11 mouse cellular contexts compared by ENCODE assay signal in the genomic region with DNA sequence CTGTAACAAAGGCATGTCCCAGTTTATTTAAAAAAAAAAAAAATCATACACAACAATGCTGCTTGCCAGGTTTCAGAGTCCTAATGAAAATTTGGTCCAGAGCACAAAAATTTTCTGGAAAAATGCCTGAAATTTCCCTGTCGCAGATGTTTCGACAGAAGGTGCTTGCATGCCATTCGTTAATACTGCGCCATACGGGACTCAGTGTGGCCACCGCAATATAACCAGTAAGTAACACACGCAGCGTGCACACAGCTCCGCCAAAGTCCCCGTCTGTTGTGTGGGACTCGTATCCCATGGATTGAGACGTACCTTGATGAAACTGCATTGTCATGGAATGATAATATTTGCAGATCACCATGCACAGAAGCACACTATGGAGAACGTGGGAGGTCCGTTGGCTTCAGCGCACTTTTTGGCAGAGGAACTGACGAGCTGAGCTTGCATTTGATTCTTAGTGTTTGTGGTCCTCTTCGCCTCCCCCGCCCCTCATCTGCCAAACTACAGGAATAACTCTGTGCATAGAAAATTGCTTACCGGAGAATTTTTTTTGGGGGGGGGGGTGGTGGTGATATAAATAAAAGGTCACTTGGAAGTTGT.
DNase-seq lines count a peak whose midpoint lies in the region; ATAC-seq and TF ChIP-seq lines count a peak whose summit lies in the region.
"Had no signal": no experiment of that assay in that cellular context is flagged by ENCODE, and none has a peak within 500 bp of the region (broad histone marks: within the 10 kb centered on the region; RNA-seq: fewer than 3 reads in every experiment).

No protein-coding gene starts in this region.

- no peaks in the 10 kb centered on the region for H3K9me3 ChIP-seq in liver, postnatal 0 days (ENCODE audit: low read length)
- H3K9me3 ChIP-seq: limb, embryonic 15.5 days had no signal

- no peak overlapping the region for H3K27ac ChIP-seq in testis, adult 2 months (ENCODE audit: control insufficient read depth, insufficient read depth, low read depth, low read length)
- no peak overlapping the region for H3K27ac ChIP-seq in liver, postnatal 0 days (ENCODE audit: low read depth)
- H3K27ac ChIP-seq: limb, embryonic 15.5 days had no signal

- TF ChIP-seq EP300 in liver, postnatal 0 days (IDR thresholded peaks at IDR 0.05; ENCODE audit: low read depth) = no peak

- H3K4me2 ChIP-seq in liver, postnatal 0 days (ENCODE audit: low read depth, low read length) = no peak overlapping the region
- H3K4me2 ChIP-seq: limb, embryonic 15.5 days had no signal

- WGBS in liver, postnatal 0 days (ENCODE audit: insufficient replicate concordance) = 81% methylated on average over 19 of the region's 19 CpGs

- H3K4me3 ChIP-seq in testis, adult 2 months (ENCODE audit: control insufficient read depth, low read depth, low read length) = peak overlapping the region; percentile 36; the same call in 1 of the 2 replicates
- no peak overlapping the region for H3K4me3 ChIP-seq in liver, postnatal 0 days (ENCODE audit: low read depth, low read length)
- H3K4me3 ChIP-seq: limb, embryonic 15.5 days had no signal

- DNase-seq in testis, postnatal 14 days (ENCODE audit: low spot score) = no peak
- DNase-seq in cerebellum, postnatal 36 days = peak; percentile 88 to 95
- peak; percentile 70 to 77 for DNase-seq in layer of hippocampus, postnatal 36 days
- DNase-seq in liver, postnatal 0 days = no peak
- no peak for DNase-seq in gastrocnemius, postnatal 4 days (ENCODE audit: low spot score in 2 of 2)
- DNase-seq in heart, postnatal 14 days = no peak
- DNase-seq: spleen, adult 18-20 months had no signal

- no peak overlapping the region for H3K9ac ChIP-seq in liver, postnatal 0 days (replicated peaks)
- H3K9ac ChIP-seq: limb, embryonic 15.5 days had no signal

- no peak for ATAC-seq in liver, postnatal 0 days
- ATAC-seq: intestine, embryonic 16.5 days; Patski had no signal

- no peaks in the 10 kb centered on the region for H3K36me3 ChIP-seq in testis, adult 2 months (ENCODE audit: control insufficient read depth, insufficient read depth, low read length)
- no peaks in the 10 kb centered on the region for H3K36me3 ChIP-seq in liver, postnatal 0 days (replicated peaks; ENCODE audit: insufficient read depth, low read length)
- H3K36me3 ChIP-seq: limb, embryonic 15.5 days had no signal

- no peak for TF ChIP-seq CTCF in testis, adult 2 months (IDR thresholded peaks at IDR 0.05; ENCODE audit: control insufficient read depth, insufficient read depth, insufficient replicate concordance, low read depth, low read length)
- TF ChIP-seq CTCF in liver, postnatal 0 days (IDR thresholded peaks at IDR 0.05; ENCODE audit: low read depth) = no peak

- intact Hi-C loops in heart, postnatal 14 days (cut with DNase I) = no loop called here

- TF ChIP-seq POLR2A in testis, adult 2 months (IDR thresholded peaks at IDR 0.05; ENCODE audit: control insufficient read depth, low read depth, low read length) = no peak

- no peaks in the 10 kb centered on the region for H3K27me3 ChIP-seq in testis, adult 2 months (ENCODE audit: control insufficient read depth, insufficient read depth, low read length)
- no peaks in the 10 kb centered on the region for H3K27me3 ChIP-seq in liver, postnatal 0 days (ENCODE audit: insufficient read depth, low read length)
- H3K27me3 ChIP-seq: limb, embryonic 15.5 days; Patski had no signal

- H3K4me1 ChIP-seq in testis, adult 2 months (ENCODE audit: control insufficient read depth, insufficient read depth, low read length) = no peaks in the 10 kb centered on the region
- no peaks in the 10 kb centered on the region for H3K4me1 ChIP-seq in liver, postnatal 0 days (ENCODE audit: insufficient read depth)

Comparison
In these comparisons a context has a peak if more than half of its experiments do, and no peak if none do; other contexts are left out.
1. DNase-seq: peak in cerebellum, postnatal 36 days (2 of 2) and layer of hippocampus, postnatal 36 days (2 of 2); none in testis, postnatal 14 days (single experiment), liver, postnatal 0 days (single experiment), gastrocnemius, postnatal 4 days (0 of 2) and heart, postnatal 14 days (0 of 2).